Mouse (Mus musculus) olfactory bulb, adult 2 months (tissue): Measurements from ENCODE around the gene Sept5.

Experiments used
- CTCF ChIP-seq: fragments of 200-500 bp; IDR thresholded peaks from 2 replicates; pipeline ENCODE4 v1.5.1; 2012; ENCODE audit warnings: low read depth, mild to moderate bottlenecking, low read length, moderate library complexity; ENCODE audit not compliant: insufficient read depth
- POLR2A ChIP-seq: fragments of 200-500 bp; IDR thresholded peaks from 2 replicates; pipeline ENCODE4 v1.6.1; 2012; ENCODE audit warnings: mild to moderate bottlenecking, low read depth, low read length, moderate library complexity; ENCODE audit not compliant: insufficient read depth

- TF ChIP-seq POLR2A: no peak
- TF ChIP-seq CTCF: no peak
Observed at GRCm38 (mm10) chr16:18621362-18622001, 8.3 kb downstream of the Sept5 start.
